Mouse (Mus musculus): ENCODE results near the gene Gsto2. TPM values are rescaled to one million over a fixed set of nuclear protein-coding genes. Genes with fewer than 3 reads are reported as not detected.
"Not testable (repeated sequence)": the region's sequence is repeated elsewhere in the genome, so short reads cannot be mapped to it uniquely, and the experiment has no call there.

The Gsto2 gene
- total RNA-seq (2015): not detected in 2 replicates
- 0.34 and 0.62 TPM in 2 replicates for total RNA-seq (2017)

DNA sequence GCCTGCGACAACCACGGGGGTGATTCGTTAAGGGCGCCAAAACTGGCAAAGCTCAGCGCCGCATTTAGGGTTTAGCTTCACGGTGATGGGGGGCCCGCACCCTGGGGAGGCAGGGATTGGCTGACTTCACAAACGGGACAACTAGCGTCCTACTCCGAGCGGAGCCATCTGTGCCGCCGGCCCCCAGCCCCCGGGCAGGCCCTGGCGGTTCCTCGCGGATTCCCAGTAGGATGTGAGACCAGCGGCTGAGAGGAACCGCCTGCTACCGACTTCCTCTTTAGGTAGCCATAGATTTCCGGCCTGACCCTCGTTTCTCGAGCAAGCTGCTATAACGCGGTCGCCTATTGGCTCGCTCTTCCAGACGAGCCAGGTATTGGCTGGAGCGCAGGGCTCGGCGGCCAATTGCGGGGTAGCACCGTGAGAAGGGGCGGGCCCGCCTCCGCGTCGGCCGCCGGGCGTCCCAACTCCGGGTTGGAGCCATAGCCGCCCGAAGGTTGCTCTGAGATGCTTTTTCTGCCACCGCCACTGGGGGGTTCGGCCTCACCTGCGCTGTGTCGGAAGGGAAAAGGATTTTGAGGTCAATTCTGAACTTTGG, at the start of gene Gsto2:
Gsto2 (plus strand) TSS at position 182 of the 595 bp plus-strand sequence.
- peak; percentile 99 for ATAC-seq (replicated peaks; ENCODE audit: poor library complexity)

DNA sequence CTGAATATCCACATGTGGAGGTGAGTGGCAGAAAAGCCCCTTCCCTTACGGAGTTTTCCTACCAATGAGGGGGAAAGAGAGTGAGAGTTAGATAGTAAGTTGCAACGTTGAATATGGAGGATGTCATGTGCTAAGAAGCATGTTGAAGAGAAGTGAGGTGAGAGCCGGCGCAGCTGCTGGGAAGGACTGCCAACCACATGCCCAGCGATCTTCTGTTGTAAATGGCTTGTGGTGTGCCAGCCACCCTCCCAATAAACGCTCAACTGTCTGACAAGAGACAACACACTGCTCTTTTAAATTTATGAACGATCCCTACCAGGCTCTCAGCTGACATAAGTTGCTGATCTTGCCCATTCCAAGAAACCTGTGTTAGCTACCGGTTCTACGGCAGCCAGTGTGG, 47.6 kb upstream of the Gsto2 start:
- ATAC-seq (replicated peaks; ENCODE audit: poor library complexity): no peak

DNA sequence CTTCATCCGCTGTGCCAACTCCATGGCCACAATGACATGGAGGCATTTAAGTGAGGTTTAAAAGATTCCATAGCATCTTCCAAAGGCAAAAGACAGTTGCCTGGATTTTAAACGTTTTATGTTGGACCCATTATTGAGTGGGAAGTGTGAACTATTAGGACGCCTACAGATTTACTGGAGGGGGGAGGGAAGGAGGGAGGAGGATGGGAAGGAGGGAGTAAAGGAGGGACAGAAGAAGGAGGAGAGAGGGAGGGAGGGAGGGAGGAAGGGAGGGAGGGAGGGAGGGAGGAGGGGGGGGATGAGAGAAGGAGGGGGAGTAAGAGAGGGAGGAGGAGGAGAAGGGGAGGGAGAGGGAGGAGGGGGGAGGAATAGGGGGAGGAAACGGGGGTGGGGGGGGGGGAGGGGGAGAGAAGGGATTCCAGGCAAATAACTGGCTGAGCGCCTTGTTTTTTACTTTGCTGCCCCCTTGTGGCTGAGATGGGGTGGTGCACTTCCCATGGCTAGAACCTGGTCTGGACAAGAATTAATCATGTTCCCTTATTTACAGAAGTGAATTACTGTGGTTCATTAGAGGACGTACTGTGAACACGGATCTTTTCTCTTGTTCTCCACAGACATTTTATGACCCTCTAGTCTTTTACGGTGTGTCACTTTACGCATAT, 44.4 kb upstream of the Gsto2 start:
- peak; percentile 92 for ATAC-seq (replicated peaks; ENCODE audit: poor library complexity)

DNA sequence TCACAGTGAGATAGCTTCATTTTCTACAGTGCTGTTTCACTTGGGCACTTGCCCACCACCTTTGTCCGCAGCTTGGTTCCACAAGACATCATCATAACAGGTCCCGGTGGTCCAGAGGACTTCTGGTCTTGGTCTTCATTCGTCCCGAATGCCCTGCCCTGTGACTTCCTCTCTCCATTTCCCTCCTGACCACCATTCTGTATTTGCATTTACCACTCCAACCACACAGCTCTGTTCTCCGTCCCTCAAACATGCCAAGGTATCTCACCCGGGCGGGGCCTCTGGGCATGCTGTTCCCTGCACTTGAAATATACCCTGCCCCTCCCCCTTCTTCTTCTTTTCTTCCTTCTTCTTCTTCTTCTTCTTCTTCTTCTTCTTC, 43.9 kb upstream of the Gsto2 start:
- ATAC-seq (replicated peaks; ENCODE audit: poor library complexity): peak; percentile 69

DNA sequence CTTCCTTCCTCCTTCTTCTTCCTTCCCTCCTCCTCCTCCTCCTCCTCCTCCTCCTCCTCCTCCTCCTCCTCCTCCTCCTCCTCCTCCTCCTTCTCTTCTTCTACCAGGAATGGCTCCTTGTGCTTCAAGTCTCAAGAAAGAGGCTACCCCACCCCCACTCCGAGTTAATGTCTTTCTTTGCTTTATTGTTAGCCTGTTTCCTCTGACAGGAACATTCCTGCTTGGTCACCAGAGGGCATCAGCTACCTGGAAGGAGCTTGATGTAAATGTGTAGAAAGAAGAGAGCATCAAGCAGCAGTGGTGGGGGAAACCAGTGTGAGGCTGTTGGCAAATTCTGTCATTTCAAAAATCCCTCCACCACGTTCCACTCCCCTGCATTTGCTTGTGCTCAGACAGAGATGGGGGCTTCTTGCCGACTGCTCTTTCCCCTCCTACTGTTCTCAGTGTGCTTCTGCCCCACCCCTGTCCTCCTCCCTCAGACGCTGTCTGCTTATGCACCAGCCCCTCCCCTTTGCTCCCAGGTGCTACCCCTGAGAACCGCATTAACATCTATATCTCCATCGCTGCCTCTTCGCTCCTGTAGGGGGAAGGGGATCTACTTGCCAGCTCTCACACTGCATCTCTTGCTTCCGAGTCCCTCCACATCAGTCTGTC, 43.1 kb upstream of the Gsto2 start:
- ATAC-seq (replicated peaks; ENCODE audit: poor library complexity): no peak

DNA sequence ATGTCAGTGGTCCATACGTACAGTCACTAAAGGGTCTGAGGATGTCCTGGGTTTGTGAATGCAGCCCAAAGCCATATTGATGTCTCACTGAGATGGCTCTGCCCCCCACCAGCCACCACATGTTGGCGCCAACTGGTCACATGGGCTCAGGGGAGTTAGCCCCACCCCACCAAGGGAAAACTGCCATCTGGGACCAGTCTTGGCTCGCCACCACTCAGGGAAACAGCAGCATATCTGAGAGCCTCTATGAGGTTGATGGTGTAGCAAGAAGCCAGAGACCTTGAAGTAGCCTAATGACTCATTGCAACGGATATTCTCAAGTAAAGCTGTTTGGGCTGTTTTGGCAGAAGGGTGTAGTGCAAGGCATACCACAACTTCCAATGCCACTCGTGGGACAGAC, 41.3 kb upstream of the Gsto2 start:
- ATAC-seq (replicated peaks; ENCODE audit: poor library complexity): no peak

DNA sequence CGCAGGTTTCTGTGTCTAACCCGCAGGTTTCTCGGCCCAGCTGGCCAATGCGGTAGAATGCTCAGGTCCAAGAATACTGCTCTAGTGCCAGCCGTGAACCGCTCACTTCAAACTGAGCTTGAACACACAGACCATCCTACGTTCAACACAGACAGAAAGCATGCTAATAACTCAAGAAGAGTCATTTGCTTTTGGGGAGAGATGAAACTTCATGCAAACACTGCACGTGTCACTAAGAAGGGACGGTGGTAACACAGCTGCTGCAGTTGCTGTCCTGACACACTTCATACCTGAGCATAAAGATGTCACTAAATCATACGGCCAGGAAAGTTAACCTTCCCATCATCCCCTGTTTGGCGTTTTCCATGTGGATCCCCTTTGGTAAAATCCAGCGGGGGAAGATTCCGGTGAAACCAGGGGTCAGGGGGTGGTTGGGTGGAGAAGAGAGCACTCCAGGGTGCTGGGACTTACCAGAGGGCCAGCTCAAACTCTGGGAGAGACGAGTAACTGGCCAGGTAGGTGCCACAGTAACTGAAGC, 35.4 kb upstream of the Gsto2 start:
- no peak for ATAC-seq (replicated peaks; ENCODE audit: poor library complexity)

DNA sequence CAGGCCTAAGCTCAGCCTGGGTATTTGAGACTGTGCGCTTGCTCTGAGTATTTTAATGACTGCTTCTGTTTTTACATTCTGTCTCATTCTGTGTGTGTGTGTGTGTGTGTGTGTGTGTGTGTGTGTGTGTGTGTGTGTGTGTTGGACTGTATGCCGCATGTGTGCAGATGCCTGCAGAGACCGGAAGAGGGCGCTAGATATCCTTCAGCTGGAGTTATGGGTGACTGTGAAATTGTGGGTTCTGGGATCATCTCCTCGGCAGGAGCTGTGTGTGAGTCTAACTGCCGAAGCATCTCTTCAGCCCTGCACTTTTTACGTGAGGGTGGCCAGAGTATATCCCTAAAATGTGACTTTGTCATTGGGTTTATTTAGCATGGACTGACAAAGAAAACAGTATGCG, 34.2 kb upstream of the Gsto2 start:
- ATAC-seq (replicated peaks; ENCODE audit: poor library complexity): no peak

DNA sequence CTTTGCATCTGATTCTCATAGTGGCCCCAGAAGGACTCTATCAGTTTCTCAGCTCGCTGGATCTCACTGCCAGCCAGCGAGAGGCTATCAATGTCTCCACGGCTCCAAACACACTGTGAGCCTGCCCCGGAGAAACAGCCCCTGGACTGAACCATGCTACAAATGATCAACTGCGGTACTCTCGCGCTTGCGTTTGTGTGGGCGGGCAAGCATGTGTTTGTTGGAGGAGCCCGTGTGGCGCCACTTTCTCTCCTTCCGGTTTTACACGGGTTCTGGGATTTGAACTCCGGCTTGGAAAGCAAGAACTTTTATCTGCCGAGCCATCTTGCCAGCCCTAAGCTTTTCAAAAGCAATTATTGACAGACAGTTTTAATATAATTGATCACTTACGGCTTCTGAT, 33.0 kb upstream of the Gsto2 start:
- ATAC-seq (replicated peaks; ENCODE audit: poor library complexity): no peak

DNA sequence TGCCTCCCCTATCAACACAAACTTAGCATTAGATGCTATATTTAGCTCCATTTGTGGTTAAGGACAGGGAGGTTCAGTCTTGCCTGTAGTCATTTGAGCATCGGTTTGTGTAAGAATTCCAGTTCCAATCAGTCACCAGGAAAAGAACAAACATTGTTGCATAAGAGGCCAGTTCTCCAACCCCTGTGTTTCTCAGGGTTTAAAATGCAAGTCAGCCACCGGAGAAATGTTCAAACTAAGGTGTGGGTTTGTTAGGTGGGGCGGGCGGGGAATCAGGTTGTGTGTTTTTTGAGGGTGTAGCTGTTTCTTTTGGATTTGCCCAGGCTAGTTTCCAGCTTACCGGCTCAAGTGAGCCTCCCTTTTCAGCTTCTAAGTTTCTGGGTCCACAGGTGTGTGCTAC, 30.7 kb upstream of the Gsto2 start:
- ATAC-seq (replicated peaks; ENCODE audit: poor library complexity): no peak

DNA sequence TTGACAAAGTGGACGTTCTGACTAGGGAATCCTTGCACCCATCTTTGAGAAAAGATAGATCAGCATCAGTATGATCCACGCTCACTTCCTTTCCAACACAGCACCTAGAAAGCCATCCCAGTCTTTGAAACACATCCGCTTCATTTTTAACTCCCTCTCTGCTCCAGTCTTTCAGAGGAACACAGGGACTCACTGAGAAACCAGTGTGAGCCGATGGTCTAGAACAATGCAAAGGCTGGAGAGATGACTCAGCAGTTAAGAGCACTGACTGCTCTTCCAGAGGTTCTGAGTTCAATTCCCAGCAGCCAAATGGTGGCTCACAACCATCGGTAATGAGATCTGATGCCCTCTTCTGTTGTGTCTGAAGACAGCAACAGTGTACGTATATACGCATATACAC, 29.6 kb upstream of the Gsto2 start:
- no peak for ATAC-seq (replicated peaks; ENCODE audit: poor library complexity)

DNA sequence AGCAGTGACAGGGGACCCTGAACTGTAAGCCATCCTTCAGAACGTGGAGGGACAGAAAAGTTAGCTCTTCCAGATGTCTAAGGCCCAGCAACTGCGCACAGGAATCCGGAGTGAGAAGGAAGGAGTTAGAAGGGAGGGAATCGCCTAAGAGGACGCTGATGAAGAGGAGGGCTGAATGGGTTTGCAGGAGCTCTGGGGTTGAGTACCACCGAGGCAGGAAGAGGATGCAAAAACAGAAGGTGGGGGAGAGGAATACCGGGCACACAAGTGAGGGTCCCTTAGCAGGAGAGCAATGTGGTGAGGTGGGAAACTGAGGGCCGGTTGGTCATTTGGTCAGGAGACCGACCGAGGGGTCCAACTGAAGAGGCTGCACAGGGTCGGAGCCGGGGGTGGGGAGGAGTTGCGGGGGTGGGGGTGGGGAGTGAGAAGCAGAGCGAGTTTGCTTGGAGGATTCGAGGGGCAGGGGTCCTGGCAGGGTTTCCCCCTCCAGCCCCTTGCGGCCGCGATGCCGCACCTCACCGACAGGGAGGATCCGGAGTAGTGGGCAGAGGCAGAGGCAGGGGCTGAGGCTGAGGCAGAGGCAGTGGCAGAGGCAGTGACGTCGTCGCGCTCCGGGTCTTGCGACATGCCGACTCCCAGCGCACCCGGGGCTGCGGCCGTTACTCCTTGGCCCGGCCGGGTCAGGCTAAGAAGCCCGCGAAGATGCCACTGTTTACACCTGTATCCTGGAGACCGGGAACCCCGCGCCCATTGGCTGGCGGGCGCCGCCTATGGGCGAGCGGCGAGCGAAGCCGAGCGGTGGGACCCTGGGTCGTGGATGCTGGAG, 28.4 kb upstream of the Gsto2 start:
- peak; percentile 99 for ATAC-seq (replicated peaks; ENCODE audit: poor library complexity)

DNA sequence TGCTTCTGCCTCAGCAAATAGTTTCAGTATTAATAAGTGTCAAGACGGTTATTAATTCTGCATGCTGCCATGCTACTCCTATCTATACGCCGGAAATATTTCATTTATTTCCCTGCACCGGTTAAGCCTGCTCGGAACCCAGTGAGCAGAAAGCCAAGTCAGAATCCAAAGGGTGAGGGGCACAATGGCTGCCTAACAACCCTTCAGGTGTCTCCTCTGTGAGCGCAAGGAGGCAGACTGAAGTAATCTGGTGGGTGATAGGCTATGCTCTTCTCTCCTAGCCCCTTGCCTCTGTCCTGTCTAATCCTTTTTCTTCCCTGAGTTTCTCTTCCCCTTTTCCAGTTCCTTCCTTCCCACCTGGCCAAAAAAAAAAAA, 27.8 kb upstream of the Gsto2 start:
- peak; percentile 14; the same call in 1 of the 2 replicates for ATAC-seq (replicated peaks; ENCODE audit: poor library complexity)

DNA sequence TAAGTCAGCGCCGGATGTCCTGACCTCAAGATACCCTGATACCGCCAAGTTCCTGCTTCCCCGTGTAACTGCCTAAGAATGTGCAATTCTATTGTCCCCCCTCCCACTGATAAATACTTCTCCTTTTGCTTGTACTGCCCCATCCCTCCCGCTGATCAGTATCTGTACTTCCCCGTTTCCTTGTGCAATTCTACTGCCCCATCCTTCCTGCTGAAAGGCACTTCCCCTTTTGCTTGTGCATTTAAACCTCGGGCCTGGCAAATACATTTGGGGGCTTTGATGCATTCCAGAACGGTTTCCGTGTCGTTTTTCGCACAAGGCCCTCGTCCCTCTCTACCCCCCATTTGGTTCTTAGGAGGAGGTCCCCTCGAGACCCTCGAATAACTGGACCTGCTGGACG, 24.1 kb upstream of the Gsto2 start:
- not testable (repeated sequence) for ATAC-seq (replicated peaks; ENCODE audit: poor library complexity)

DNA sequence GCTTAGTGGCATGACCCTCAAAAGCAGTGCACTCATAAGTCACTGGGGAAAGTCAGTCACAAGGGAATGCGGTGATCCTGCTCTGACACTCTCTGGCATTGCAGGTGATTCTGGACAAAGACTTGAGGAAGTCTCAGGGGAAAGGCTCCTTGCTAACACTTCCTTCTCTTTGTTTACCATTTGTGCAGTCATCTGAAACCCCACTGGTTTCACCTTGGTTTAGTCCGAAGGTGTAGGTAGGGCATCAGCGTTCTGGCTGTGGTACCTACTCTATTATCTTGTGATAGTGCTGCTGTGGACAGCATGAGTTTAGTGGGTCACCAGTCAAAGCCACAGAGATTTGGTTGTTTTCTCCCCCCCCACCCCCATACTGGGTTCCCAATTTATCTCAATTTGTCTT, 15.6 kb upstream of the Gsto2 start:
- no peak for ATAC-seq (replicated peaks; ENCODE audit: poor library complexity)

DNA sequence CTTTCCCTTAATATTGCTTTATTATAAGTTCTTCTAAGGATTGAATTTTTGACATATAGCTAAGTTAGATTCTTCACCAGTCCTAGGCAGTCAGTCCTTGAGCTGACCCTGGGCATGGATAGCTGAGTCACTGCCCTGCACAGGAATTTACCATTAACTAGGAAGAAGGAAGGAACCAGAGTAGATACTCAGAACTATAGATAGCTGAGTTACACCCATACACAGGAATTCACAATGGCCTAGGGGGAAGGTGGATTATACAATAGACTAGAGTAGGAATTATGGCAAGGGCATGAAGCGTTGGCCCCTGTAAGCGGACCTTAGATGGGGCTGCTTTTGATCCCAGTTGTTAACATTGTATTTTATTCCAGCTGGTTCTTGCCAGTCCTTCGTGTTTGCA, 13.2 kb upstream of the Gsto2 start:
- not testable (repeated sequence) for ATAC-seq (replicated peaks; ENCODE audit: poor library complexity)

DNA sequence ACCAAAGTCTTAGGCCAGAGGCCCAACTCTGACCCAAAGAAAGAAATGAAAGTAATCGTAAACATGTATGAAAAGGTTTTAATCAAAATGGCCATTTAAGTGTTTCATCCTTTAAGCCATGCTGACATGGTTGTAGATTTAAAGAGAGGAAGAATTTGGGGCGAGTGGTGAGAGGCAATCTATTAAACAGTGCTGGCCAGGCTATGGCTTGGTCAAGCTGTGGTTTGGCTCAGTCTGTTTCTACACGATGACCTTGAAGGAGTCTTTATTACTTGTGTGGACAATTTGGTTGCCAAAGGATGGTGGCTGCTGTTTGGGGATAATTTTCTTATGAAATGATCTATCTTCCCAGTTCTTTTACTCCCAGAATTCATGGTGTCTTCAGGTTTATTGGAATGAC, 12.3 kb upstream of the Gsto2 start:
- ATAC-seq (replicated peaks; ENCODE audit: poor library complexity): no peak

DNA sequence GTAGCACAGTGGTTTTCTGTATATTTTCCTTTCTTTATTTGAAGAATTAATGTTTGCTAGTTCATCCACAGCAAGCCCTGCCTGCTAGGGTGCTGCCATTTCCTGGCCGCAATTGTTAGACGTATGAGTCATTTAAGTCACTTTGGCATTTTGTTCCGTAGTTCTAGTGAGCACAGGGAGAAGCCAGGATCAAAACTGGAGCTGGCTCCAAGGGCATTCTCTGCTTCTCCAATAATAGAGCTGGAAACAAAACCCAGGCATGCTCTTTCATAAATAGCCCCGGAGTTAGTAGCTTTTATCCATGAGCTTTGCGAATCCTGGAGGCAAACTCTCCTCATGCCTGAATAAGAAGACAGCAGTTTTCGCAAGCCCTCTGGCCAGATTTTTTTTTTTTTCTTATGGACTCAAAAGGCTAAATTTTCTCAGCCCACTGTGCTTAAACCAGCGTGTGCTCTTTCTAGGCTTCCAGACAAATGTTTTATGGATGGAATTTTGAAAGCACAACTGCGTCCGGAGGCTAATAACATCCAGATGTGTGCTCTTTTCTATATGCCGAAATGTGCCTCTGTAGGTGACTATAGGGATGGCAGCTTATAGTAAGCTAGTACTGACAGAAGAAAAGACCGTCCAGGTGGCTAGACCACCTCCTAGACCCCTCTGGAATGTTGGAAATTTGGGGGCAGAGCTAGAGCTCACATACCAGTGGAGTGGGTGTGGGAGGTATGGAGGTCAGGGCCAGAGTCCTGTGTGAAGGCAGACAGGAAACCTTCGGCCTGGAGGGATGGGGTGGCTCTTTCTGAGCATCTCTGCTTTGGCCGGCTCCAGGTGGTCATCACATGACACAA, 11.2 kb upstream of the Gsto2 start:
- ATAC-seq (replicated peaks; ENCODE audit: poor library complexity): peak; percentile 35

DNA sequence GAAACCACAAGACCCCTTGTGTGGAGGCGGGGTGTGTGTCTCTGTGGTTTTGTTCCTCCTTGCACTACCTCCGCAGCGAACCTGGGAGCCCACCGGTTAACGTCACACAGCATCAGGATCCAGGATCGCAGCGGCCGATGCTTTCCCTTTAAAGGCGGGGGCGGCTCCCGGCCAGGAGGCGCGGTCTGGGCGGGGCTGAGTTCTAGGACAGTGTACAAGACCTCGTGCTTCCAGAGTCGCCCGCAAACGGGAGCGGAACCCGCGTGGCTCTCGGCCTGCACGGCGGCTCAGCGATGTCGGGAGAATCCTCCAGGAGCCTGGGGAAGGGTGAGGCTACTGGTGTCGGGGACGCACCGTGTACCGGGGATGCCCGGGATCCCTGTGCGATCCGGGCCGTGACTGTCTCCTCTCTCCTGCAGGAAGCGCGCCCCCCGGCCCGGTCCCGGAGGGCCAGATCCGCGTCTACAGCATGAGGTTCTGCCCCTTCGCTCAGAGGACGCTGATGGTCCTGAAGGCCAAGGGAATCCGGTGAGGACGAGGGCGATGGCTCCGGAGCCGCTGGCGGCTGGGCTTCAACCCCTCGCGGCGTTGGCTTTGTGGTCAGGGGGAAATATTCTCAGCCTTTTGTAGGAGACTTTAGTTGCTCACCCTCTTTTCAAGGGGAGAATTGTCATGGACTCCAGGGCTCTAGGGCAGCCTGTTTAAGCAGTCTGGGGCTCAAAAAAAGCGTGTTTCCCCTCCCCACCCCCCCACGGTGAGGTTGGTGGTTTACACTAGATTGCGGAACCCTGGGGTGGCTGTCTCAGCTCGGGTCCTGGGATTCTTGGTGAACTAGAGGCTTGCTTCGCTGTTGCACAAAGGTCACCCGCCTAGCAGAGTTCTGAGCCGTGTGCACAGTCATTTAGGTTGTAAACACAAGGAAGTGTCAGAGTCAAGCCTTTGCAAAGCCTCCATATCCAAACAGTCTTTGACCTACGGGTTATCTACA, 10.2 kb upstream of the Gsto2 start, which contains the start of gene Gsto1:
Gsto1 (plus strand) TSS at position 175 of the 988 bp plus-strand sequence.
- ATAC-seq (replicated peaks; ENCODE audit: poor library complexity): peak; percentile 89

Data from megakaryocyte progenitor cell, adult 5-6 weeks (primary cell).